ENCODE assay signal across 24 mouse cellular contexts in genomic region chr2:157052448-157052847, GRCm38 (mm10). TPM values are rescaled to one million over a fixed set of nuclear protein-coding genes. Genes with fewer than 3 reads are reported as not detected.
DNase-seq lines count a peak whose midpoint lies in the region; ATAC-seq and TF ChIP-seq lines count a peak whose summit lies in the region.
"Had no signal": no experiment of that assay in that cellular context is flagged by ENCODE, and none has a peak within 500 bp of the region (broad histone marks: within the 10 kb centered on the region; RNA-seq: fewer than 3 reads in every experiment).

No protein-coding gene starts in this region.

- TF ChIP-seq CTCF in cerebellum, adult 2 months (IDR thresholded peaks at IDR 0.05; ENCODE audit: borderline replicate concordance, insufficient read depth, low read depth, low read length): no peak
- TF ChIP-seq CTCF in cortical plate, adult 2 months (IDR thresholded peaks at IDR 0.05; ENCODE audit: extremely low read depth, insufficient read depth, low read length): no peak

- intact Hi-C loops in heart, postnatal 36 days (cut with DNase I): no loop called here

- TF ChIP-seq POLR2A in cerebellum, adult 2 months (IDR thresholded peaks at IDR 0.05; ENCODE audit: borderline replicate concordance, insufficient read depth, low read length): no peak
- no peak for TF ChIP-seq POLR2A in cortical plate, adult 2 months (IDR thresholded peaks at IDR 0.05; ENCODE audit: extremely low read depth, insufficient read depth, low read length)

- peak overlapping the region; percentile 68 for H3K27ac ChIP-seq in cerebellum, adult 2 months (ENCODE audit: insufficient read depth, low read length)
- H3K27ac ChIP-seq in heart, embryonic 15.5 days: peak overlapping the region; percentile 10; the same call in 1 of the 2 replicates
- H3K27ac ChIP-seq in cortical plate, adult 2 months (ENCODE audit: insufficient read depth, low read length): peak overlapping the region; percentile 46; the same call in 1 of the 2 replicates
- H3K27ac ChIP-seq: macrophage had no signal

- no peaks in the 10 kb centered on the region for H3K27me3 ChIP-seq in cerebellum, adult 2 months (ENCODE audit: control insufficient read depth, insufficient read depth, low read length)
- H3K27me3 ChIP-seq in heart, embryonic 15.5 days: no peaks in the 10 kb centered on the region

- ATAC-seq in heart, embryonic 15.5 days (replicated peaks; ENCODE audit: insufficient number of reproducible peaks, insufficient read depth, low FRiP score, low read depth): no peak
- no peak for ATAC-seq in erythroblast, adult 5-6 weeks (replicated peaks; ENCODE audit: low FRiP score, poor library complexity, severe bottlenecking)
- ATAC-seq: forebrain, embryonic 16.5 days; intestine, embryonic 16.5 days had no signal

- peaks cover 23% of the 10 kb centered on the region for H3K36me3 ChIP-seq in heart, embryonic 15.5 days

- WGBS in cerebellum, adult 2 months: 18% methylated on average over 8 of the region's 8 CpGs
- WGBS in heart, embryonic 15.5 days: 50% methylated on average over 8 of the region's 8 CpGs

- no peak overlapping the region for H3K4me2 ChIP-seq in heart, embryonic 15.5 days

- H3K9ac ChIP-seq in heart, embryonic 15.5 days: no peak overlapping the region

- H3K4me1 ChIP-seq in cerebellum, adult 2 months (ENCODE audit: control insufficient read depth, insufficient read depth, low read length): peaks cover 76% of the 10 kb centered on the region
- peaks cover 59% of the 10 kb centered on the region for H3K4me1 ChIP-seq in heart, embryonic 15.5 days (replicated peaks)
- peaks cover 14% of the 10 kb centered on the region for H3K4me1 ChIP-seq in cortical plate, adult 2 months (ENCODE audit: control insufficient read depth, insufficient read depth, low read length)

- DNase-seq in cerebellum, adult 2 months: peak in 1 of 2 experiments; percentile 30
- no peak for DNase-seq in cerebellum, adult 9-11 months
- DNase-seq in heart, postnatal 36 days: no peak
- DNase-seq in kidney, postnatal 4 days: peak; percentile 29 to 51
- no peak for DNase-seq in kidney, adult 18-20 months
- DNase-seq: cerebellum, adult 8-10 months; embryo, embryonic 11 days; gastrocnemius, postnatal 10 days; right cerebral cortex, adult 18-20 months; thymus, adult 2 months had no signal

- no peak overlapping the region for H3K4me3 ChIP-seq in cerebellum, adult 2 months (replicated peaks; ENCODE audit: insufficient read depth, low read depth, low read length)
- H3K4me3 ChIP-seq in heart, embryonic 15.5 days: no peak overlapping the region
- no peak overlapping the region for H3K4me3 ChIP-seq in cortical plate, adult 2 months (ENCODE audit: insufficient read depth, low read length)

- H3K9me3 ChIP-seq in heart, embryonic 15.5 days (replicated peaks): no peaks in the 10 kb centered on the region

RNA-seq across cellular contexts. Expression of gene Soga1, which starts 26.6 kb away (rescaled TPM):
- 38.3 and 50.1 TPM in 2 replicates for polyA plus RNA-seq in cerebellum, adult 2 months (2012; rRNA removed)
- polyA plus RNA-seq in heart, embryonic 15.5 days (2015; fragmentation: Nextera tagmentation; extraction: Ambion mirVana): 1.7 and 2.7 TPM in 2 replicates
- total RNA-seq in heart, postnatal 36 days (2021): 10 to 100 TPM; 11.5 to 13.4 TPM
- 5.8 and 6.8 TPM in 2 replicates for polyA plus RNA-seq in cortical plate, adult 2 months (2012; rRNA removed)
- total RNA-seq in erythroblast, adult 5-6 weeks (2015; ENCODE audit: low replicate concordance): 0.21 and 1.3 TPM in 2 replicates
- total RNA-seq in erythroblast, adult 5-6 weeks (2017; ENCODE audit: low replicate concordance): 0.56 and 1.1 TPM in 2 replicates

RNA-seq across cellular contexts. Expression of gene Tldc2, which starts 34.4 kb away (rescaled TPM):
- polyA plus RNA-seq in cerebellum, adult 2 months (2012; rRNA removed): 6.0 and 7.1 TPM in 2 replicates
- polyA plus RNA-seq in heart, embryonic 15.5 days (2015; fragmentation: Nextera tagmentation; extraction: Ambion mirVana): not detected in 2 replicates
- total RNA-seq in heart, postnatal 36 days (2021): not detected
- not detected in 2 replicates for polyA plus RNA-seq in cortical plate, adult 2 months (2012; rRNA removed)
- total RNA-seq in erythroblast, adult 5-6 weeks (2015; ENCODE audit: low replicate concordance): not detected in 2 replicates
- total RNA-seq in erythroblast, adult 5-6 weeks (2017; ENCODE audit: low replicate concordance): not detected in 2 replicates
- total RNA-seq: gastrocnemius, postnatal 10 days; heart, adult 8-10 months; layer of hippocampus, adult 8-10 months; left cerebral cortex, adult 8-10 months; monocyte, adult 5-6 weeks had no signal
- polyA plus RNA-seq: forebrain, embryonic 16.5 days; intestine, embryonic 16.5 days; limb, embryonic 14.5 days; liver, embryonic 16.5 days; macrophage; neural tube, embryonic 14.5 days; stomach, embryonic 14.5 days; thymus, adult 2 months had no signal

RNA-seq across cellular contexts. Expression of gene Dsn1, which starts 45.5 kb away (rescaled TPM):
- 4.6 and 4.8 TPM in 2 replicates for polyA plus RNA-seq in cerebellum, adult 2 months (2012; rRNA removed)
- 30.4 and 31.4 TPM in 2 replicates for polyA plus RNA-seq in heart, embryonic 15.5 days (2015; fragmentation: Nextera tagmentation; extraction: Ambion mirVana)
- total RNA-seq in heart, postnatal 36 days (2021): 1 to 10 TPM; 1.6 to 2.2 TPM
- 5.4 and 5.8 TPM in 2 replicates for polyA plus RNA-seq in cortical plate, adult 2 months (2012; rRNA removed)
- total RNA-seq in erythroblast, adult 5-6 weeks (2015; ENCODE audit: low replicate concordance): 12.3 and 14.8 TPM in 2 replicates
- total RNA-seq in erythroblast, adult 5-6 weeks (2017; ENCODE audit: low replicate concordance): 21.2 TPM in 2 replicates

Comparison
In these comparisons a context has a peak if more than half of its experiments do, and no peak if none do; other contexts are left out.
1. DNase-seq: peak in kidney, postnatal 4 days (2 of 2); none in cerebellum, adult 9-11 months (single experiment), heart, postnatal 36 days (0 of 2) and kidney, adult 18-20 months (single experiment).
2. H3K27ac ChIP-seq: peak in every context shown above with its lines; median percentile 68 in cerebellum, adult 2 months; 46 in cortical plate, adult 2 months; 10 in heart, embryonic 15.5 days.